Mouse (Mus musculus): ENCODE results near the gene Accs. TPM values are rescaled to one million over a fixed set of nuclear protein-coding genes. Genes with fewer than 3 reads are reported as not detected.

The Accs gene
- total RNA-seq (2017) = 9.6 and 18.5 TPM in 2 replicates

DNA sequence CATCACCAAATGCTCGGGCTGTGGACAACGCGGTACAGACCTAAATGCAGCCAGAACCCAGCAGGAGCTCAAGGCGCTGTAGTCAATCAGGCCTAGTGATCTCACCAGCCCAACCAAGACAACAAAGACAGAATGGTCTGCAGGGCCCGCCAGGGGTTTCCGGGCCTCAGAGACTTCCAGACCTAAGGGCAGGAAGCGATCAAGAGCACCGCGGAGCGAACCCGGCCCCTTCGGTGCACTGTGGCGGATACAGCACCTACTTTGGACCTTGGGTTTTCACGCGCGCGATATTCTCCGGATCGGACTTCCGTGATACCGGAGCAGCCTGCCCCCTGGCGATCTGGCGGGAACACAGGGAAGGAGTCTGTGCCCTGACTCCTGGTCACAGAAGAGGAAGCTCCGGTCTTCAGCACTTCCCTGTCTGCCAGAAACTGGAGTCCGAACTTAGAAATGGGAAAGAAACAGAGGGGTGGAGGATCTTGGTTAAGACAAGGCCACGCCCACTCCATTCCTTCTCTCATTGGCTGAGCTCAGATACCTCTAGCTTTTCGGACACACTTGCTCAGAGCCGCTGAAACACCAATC, at the start of gene Accs:
TSS of gene Accs (minus strand) at position 439 of the 585 bp plus-strand sequence.
- ATAC-seq (replicated peaks; ENCODE audit: low read depth, poor library complexity, severe bottlenecking) = peak; percentile 85

DNA sequence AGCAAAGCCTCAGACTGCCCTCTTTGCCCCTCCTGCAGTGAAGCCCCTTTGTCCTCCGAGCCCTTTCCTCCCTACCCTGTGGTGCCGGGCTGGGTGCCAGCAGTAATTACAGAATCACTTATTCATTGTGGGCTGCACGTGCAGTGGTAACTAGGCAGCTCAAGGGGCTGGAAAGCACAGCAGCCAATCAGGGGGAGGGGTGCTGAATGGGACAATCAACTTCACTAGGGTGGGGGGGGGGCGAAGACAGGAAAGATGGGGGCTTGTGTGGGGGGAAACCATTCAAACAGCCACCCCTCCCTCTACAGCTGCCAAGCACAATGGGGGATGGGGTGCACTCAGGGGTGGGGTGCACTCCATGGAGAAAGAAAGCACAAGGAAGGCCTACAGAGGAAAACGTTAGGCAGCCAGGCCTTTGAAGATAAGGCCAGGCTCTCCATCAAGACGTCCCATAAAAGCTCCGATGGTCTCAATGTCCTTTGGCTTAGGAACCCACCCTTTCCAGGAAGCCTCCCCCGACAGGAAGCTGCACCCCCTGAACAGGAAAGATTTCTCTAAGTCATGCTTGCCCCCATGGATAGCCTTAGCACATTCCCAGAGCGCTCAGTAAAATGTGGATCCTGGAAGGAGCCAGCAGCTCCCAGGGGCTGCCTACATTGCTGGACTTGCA, 42.0 kb upstream of the Accs start:
- peak; percentile 71 for ATAC-seq (replicated peaks; ENCODE audit: low read depth, poor library complexity, severe bottlenecking)

DNA sequence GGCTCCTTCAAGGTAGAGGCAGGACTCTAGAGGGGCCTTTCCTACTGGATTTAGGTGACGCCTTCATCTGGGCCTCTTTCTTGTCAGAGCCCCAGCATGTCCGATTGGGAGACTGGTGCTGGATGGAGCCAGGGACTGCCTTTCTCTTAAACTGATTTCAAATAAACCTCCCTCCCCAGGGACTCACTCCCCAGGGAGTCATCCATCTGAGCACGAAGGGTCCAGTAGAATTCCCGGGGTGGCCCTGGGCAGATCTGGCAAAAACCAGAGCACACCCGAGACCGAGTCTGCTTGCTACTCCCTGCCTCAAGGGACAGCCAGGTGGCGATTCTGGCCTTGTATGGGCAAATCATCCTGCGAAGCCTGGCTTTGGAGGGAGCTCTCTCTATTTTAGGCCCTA, 40.4 kb upstream of the Accs start:
- no peak for ATAC-seq (replicated peaks; ENCODE audit: low read depth, poor library complexity, severe bottlenecking)

DNA sequence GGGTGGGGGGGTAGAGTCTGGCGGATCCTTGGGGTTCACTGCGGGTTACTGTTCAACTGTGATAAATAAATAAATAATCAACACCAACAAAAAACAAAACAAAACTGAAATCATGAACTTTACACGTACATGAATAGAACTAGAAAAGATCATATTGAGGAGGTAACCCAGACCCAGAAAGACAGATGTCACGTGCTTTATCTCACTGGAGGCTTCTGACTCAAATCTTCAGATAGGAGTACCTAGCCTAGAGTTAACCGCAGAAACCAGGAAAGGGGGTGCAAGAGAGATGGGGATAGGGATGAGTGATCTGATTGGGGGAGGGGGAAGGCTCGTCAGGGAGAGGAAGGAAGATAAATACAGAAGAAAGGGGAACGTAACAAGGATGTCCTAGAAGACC, 39.3 kb upstream of the Accs start:
- no peak for ATAC-seq (replicated peaks; ENCODE audit: low read depth, poor library complexity, severe bottlenecking)

DNA sequence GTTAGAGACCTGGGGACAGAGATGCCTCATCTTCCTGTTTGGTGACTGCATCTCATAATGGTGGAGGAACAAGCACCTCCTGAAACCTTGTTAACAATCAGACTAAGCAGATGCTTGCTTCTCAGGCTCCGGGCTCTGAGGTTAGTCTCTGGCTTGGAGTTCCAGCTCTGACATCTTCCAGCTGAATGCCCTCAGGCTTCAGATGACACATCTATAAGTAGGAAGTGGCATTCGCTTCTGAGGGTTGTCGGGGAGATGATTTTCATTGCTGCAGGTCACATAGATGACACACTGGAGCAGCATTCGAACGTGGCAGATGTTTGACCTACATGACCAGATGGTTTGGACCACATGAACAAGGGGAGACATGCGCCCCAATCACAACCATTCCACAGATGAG, 38.6 kb upstream of the Accs start:
- ATAC-seq (replicated peaks; ENCODE audit: low read depth, poor library complexity, severe bottlenecking) = no peak

DNA sequence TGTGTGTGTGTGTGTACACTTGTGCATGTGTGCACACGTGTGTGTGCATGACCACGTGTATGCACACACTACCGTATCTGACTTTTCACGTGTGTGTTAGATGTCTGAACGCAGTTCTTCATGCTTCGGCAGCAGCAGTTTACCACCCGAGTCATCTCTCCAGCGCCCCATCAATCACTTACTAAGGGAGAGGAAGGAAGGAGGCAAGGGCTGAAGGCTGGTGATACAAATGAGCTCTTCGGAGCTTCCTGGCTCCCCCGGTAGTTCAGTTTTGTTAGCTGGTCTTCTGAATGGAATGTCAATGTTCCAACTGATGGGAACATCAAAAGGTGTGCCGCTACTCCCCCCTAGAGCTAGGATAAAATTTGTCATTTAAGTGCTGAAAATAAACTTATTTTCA, 37.5 kb upstream of the Accs start:
- ATAC-seq (replicated peaks; ENCODE audit: low read depth, poor library complexity, severe bottlenecking) = peak; percentile 48

DNA sequence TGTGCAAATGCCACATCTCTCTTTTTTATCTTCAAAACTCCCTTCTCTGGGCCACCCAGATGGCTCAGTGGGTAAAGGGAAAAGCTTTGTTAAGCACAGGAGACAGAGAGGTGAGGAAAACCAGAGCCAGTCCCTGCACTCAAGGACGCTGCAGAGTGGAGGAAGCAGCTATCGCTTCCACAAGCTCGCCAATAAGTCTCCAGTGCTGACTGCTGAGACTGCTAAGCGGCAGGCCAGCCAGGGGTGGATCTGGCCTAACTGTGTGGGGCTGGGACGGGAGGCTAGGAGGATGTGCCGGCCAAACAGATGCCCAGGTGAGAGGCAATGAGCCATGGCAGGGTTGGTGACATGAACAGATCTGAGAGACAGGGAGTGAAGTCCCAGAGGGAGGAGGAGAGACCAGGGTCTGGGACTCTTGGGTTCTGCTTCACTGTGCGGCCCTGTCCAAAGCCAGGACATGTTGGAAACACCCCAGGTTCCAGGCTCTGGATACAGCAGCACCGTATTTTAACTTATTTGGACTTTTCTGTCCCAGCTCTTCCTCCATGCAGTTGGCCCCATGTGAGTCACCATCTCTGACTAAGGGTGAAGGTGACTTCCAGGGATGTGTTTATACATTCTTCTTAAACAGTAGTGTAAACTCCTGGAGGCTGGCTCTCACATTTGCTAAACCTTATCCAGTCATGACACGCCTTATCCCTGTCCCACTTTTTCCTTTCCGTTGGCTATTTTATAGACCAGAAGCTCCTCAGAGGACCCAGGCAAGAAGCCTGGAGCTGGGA, 36.5 kb upstream of the Accs start:
- ATAC-seq (replicated peaks; ENCODE audit: low read depth, poor library complexity, severe bottlenecking) = no peak

DNA sequence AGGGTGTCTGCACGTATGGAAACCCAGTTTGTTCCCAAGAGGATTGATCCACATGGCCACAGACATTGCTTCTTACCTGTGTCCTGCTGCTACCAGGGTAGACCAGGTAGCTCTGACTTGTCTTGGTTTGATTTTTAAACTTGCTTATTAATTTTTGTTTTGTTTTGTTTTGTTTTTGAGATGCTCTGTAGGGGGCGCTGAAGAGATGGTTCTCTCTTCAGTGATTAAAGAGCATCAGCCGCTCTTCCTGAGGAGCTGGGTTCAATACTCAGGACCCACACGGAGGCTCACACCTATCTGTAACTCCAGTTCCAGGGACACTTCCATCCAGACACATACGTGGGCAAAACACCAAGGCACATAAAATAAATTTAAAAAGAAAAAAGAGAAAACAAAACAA, 33.3 kb upstream of the Accs start:
- 0 out of 2 replicates have a peak, but pooled peaks have one; percentile 30 for ATAC-seq (replicated peaks; ENCODE audit: low read depth, poor library complexity, severe bottlenecking)

DNA sequence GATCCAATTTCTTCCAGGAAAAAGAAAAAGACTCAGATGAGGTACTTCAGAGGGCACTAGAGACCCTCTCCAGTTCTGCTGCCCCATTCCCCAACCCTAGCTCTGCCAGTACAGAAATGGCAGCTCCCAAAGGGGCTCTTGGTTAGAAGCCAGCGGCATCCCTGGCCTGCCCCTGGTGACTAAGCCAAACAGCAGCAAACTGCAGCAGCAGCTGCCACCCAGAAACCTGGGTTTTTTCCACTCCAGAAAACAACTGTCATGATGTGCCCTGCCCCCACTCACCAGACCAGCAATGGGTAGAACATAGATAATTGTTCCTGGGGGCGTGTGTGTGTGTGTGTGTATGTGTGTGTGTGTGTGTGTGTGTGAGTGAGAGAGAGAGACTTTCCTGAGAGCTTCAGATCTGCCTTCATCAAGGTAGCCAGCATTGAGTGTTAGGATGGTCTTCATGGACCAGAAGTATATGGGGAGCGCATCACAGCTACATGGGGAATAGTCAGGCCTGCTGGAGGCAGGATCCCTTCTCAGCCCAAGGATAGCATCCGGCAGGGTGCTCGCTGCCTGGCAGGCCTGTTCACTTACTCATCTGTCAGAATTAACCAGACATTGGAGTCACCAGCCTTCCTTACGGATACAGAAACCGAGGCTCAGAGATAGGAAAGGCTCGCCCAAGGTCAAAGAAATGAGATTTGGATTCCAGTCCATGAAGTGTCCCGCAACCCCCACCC, 32.1 kb upstream of the Accs start:
- 0 out of 2 replicates have a peak, but pooled peaks have one; percentile 15 for ATAC-seq (replicated peaks; ENCODE audit: low read depth, poor library complexity, severe bottlenecking)

DNA sequence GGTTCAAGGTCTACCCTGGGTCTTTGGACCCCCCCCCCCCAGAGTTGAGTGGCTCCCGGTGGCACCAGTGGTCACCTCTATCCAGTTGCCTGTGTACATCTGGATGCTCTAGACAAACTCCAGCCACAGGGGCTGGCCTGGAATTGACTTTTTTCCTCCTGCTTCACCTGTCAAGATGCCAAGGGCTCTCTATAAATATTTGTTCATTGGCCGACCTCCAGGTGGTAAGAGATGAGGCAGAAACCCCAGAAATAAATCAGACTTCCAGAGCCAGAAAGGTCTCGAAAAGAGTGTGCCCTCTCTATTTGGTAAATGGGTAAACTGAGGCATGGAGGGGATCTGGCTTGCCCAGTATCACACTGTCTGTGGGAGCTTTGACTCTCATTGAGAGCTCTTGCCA, 31.2 kb upstream of the Accs start:
- ATAC-seq (replicated peaks; ENCODE audit: low read depth, poor library complexity, severe bottlenecking) = no peak

DNA sequence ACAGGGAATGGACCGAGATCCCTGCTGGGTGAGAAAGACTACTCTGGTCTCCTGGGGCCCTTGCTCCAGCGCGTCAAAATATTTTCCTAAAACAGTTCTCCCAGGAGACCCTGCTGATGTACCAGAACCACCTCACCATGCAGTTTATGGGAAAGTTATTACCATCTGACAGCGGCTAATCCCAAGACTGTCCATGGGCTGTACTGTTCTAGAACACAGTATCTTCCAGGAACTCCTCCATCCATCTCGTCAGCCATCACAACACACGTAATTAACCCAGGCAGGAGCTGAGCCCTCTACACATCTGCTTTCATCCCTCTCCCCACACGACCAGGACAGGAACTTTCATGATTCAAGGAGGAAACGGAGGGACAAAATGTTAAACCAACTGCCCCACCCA, 30.7 kb upstream of the Accs start:
- ATAC-seq (replicated peaks; ENCODE audit: low read depth, poor library complexity, severe bottlenecking) = no peak

DNA sequence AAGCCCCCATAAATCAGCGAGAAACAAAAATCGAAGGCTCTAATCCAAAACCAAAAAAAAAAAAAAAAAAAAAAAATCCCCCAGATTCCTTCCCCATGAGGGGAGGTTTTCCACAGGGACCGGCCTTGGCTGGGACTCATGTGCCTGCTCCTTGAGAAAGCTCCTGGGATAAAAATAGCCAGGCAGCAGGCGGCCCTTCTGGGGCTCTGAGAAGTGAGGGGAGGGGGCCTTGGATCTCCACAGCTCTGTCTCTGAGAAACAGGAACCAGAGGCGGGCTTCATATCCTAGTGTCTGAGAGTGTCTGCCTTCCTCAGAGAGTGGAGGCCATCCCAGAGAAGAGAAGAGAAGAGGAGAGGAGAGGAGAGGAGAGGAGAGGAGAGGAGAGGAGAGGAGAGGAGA, 27.3 kb upstream of the Accs start:
- no peak for ATAC-seq (replicated peaks; ENCODE audit: low read depth, poor library complexity, severe bottlenecking)

DNA sequence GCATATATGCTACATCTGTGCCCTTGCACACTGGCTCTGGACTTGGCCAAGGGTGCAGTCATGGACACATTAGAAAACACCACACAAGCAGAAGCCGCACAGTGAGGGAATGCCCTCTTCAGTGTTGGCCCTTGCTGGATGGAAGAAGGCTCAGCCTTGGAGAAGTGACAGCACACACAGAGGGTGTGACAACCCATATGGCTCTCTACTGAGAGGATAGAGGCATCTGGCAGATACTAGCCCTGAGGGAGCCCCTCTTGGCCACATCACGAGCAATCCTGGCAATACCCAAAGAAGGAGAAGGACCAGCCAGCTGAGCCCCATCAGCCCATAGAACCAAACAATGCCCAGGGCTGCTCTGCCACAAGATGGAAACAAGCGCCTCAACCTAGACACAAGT, 24.9 kb upstream of the Accs start:
- ATAC-seq (replicated peaks; ENCODE audit: low read depth, poor library complexity, severe bottlenecking) = no peak

DNA sequence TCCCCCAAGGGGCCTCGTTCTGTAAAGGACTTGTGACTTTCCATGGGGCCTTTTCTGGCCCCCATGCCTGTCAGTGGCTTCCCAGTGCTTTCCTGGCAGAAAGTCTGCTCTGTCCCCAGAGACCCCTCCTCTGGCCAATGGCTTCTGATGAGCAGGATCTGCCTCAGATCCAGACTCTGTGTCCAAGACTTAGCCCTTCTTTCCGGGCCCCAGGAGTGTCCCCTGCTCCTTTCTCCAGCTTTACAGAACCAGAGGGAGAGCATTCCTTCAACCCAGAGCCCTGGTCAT, 24.4 kb upstream of the Accs start:
- ATAC-seq (replicated peaks; ENCODE audit: low read depth, poor library complexity, severe bottlenecking) = no peak

DNA sequence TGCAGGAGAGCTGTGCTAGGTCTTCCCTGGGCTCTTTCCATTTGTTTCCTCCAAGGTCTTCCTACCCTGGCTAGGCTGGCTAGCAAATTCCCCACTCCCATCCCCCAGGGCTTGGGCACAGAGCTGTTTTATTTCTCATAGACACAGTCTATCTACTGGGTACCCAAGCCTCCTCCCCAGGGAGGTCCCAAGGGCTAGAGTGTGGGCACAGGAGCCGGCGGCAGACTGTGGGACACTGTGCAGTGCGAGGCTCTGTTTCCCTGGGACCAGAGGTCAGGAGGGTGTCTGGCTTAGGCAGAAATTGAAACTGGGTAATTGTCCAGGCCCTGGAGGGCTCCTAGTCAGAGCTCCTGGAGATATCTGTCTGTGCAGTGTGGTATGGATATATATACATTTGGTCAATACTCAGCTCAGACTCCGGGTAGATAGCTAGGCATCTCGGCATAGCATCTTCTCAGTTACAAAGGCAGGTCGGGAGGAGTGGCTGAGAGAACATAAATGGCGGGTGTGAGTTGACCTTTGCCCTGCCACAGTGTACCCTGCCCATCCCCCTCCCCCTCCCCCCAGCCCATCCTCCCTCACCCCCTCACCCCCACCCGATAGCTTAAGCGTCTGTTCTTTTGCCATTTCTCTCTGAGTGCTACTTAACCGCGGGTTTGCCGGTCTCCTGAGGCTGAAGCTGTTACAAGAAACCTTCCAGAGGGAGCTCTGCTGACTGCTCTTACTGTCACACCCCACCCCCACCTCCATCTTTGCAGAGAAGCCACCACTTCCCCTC, 23.9 kb upstream of the Accs start:
- ATAC-seq (replicated peaks; ENCODE audit: low read depth, poor library complexity, severe bottlenecking) = peak; percentile 72

DNA sequence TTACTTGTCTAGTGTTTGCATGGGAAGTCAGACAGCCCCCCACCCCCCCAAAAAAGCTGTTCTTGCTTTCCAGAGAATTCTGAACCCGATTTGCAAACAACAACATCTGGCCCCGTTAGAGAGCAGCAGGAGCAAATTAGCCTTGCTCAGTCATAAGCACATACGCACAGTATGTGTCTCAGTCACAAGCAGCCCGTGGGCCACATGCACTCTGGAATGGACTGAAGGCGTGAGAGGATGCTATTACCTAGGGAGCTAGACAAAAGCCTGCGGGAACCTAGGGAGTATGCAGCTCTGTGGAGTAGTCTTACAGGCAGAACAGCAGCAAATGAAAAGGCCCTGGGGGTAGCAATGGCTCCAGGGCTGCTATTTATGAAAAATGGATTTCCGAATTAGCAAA, 22.5 kb upstream of the Accs start:
- no peak for ATAC-seq (replicated peaks; ENCODE audit: low read depth, poor library complexity, severe bottlenecking)

DNA sequence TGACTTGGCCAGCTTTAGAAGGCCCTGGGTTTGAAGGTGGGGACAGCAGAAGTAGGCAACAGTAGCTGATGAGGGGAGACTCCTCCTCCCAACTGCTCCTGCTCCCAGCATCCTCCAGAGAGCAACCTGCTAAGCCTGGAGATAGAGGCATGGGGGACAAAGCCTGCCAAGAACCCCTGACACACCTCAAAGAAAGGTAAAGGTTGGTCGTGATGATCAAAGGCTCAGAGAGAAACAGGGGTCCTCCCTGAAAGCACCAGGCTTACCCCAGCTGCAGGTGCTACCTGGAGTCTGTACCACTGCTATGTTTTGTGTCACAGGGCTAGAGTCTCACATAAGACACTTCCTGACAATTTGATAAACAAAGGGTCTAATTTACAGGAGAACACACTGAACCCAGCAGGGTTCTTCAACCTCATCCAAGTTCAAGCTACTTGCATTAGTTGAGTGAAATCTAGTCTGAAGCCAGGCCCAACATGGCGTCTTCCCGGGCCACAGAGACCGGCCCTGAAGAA, 21.7 kb upstream of the Accs start:
- no peak for ATAC-seq (replicated peaks; ENCODE audit: low read depth, poor library complexity, severe bottlenecking)

DNA sequence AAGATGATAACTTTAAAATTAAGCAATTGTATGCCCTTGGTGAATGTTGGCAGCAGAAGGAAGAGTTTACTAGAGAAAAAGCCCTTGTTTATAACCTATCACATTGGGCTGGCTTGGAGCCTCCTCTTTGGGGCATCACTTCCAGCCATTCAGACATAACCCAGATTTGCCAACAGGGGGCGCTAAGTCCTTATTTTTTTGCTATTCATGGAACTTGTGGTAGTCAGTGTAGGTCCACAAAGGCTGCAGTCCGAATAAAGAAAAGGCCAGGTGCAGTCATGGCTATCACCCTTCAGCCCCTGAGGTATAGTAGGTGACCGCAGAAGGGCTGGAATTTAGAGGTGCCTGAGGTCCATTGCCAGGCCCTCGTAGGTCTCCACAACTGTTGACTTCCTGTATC, 21.1 kb upstream of the Accs start:
- peak; percentile 58 for ATAC-seq (replicated peaks; ENCODE audit: low read depth, poor library complexity, severe bottlenecking)

DNA sequence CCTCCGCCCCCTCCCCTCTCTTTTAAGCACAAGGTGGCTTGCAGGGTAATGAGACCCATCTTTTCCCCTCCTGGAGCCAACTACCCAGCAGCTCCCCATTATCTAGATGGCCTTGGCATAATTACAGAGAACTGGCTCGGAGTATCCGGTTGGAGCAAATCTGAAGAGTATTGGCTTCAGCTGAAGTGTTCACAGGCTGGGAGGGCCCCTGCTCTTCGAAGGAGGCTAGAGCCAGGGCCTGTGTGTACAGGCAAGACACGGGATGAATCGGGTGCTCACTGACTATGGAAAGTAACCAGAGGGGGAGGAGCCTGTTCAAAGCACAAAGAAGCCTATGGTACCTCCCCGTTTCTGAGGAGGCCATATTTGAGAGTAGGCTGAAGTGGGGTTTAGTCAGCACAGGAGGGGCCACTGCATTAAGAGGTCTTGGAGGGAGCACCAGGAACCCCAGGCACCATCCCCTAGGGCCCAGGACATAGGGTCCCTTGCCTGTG, 19.4 kb upstream of the Accs start, which contains the start of gene Accsl:
TSS of gene Accsl (minus strand) at position 51 of the 494 bp plus-strand sequence.
- ATAC-seq (replicated peaks; ENCODE audit: low read depth, poor library complexity, severe bottlenecking) = no peak

DNA sequence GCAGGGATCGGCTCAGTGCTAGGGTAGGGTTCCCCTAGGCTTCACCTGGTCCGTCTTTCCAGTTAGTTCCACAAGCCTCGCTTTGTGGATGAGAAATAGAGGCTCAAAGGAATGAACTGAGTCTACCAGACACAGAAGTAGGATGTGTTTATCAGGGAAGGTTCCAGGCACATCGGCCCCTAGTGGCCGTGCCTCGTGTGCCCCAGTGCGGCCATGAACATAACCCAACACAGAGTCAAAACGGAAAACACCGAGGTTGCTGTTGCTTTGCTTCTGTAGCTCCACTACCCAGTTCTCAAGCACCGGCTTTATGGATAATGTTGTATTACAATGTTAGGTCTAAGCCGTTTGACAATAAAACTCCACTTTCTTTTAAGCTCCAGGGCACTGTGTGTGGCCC, 18.8 kb upstream of the Accs start:
- ATAC-seq (replicated peaks; ENCODE audit: low read depth, poor library complexity, severe bottlenecking) = no peak

Measured in common myeloid progenitor, adult 5-6 weeks (primary cell).